Mouse (Mus musculus) E14TG2a.4 (cell line): ENCODE data around the gene Nr2e3.
A peak's percentile ranks its signal among the peaks of the same experiment; 100 is the strongest.

Experiments used
- H3K27me3 ChIP-seq: 2 replicates; pipeline ENCODE4 v1.6.1; 2014; ENCODE audit warnings: low read length, control low read depth; ENCODE audit not compliant: insufficient read depth
- H3K36me3 ChIP-seq: 2 replicates; pipeline ENCODE4 v1.6.1; 2014; ENCODE audit warnings: low read length, control low read depth; ENCODE audit not compliant: insufficient read depth
- H3K4me1 ChIP-seq: replicated peaks from 2 replicates; pipeline ENCODE4 v1.6.1; 2014; ENCODE audit warnings: low read depth, low read length, control low read depth
- H3K4me3 ChIP-seq: replicated peaks from 2 replicates; pipeline ENCODE4 v1.5.1; 2014; ENCODE audit warnings: mild to moderate bottlenecking, low read length
- H3K9me3 ChIP-seq: 2 replicates; pipeline ENCODE4 v1.6.1; 2014; ENCODE audit warnings: low read length, control low read depth
- CTCF ChIP-seq: conservative IDR thresholded peaks from 2 replicates; pipeline ENCODE4 v1.5.1; 2014; ENCODE audit warnings: low read length
- NANOG ChIP-seq: IDR thresholded peaks from 2 replicates; pipeline ENCODE4 v1.6.1; 2014; ENCODE audit warnings: borderline replicate concordance, low read length, mixed read lengths
- POU5F1 ChIP-seq: IDR thresholded peaks from 2 replicates; pipeline ENCODE4 v1.6.1; 2014; ENCODE audit warnings: low read length, borderline replicate concordance

Gene Nr2e3

GRCm38 (mm10) chr9:59948226-59948625 lies 12.2 kb downstream of the Nr2e3 start:
- peak overlapping the region; percentile 32; the same call in 1 of the 2 replicates for H3K4me3 ChIP-seq

GRCm38 (mm10) chr9:59947271-59947670 lies 13.2 kb downstream of the Nr2e3 start:
- TF ChIP-seq POU5F1 (no peak), CTCF (no peak), NANOG (no peak)
- Histone ChIP-seq H3K9me3 (no peaks in the 10 kb centered on the region), H3K4me1 (peaks cover 21% of the 10 kb centered on the region), H3K36me3 (no peaks in the 10 kb centered on the region), H3K4me3 (no peak overlapping the region), H3K27me3 (peaks cover 42% of the 10 kb centered on the region)

More at GRCm38 (mm10) chr9:59948226-59948625, 12.2 kb downstream of the Nr2e3 start:
- TF ChIP-seq CTCF, result no peak
- TF ChIP-seq POU5F1, result no peak
- TF ChIP-seq NANOG, result no peak
- H3K9me3 ChIP-seq, result no peaks in the 10 kb centered on the region
- H3K27me3 ChIP-seq, result peaks cover 42% of the 10 kb centered on the region
- no peaks in the 10 kb centered on the region for H3K36me3 ChIP-seq
- H3K4me1 ChIP-seq, result peaks cover 26% of the 10 kb centered on the region

- Histone ChIP-seq H3K9me3 (no peaks in the 10 kb centered on the region), H3K4me3 (no peak overlapping the region), H3K4me1 (peaks cover 29% of the 10 kb centered on the region), H3K27me3 (peaks cover 39% of the 10 kb centered on the region), H3K36me3 (no peaks in the 10 kb centered on the region)
- no peak for TF ChIP-seq NANOG
- no peak for TF ChIP-seq POU5F1
- TF ChIP-seq CTCF, result no peak
Observed at GRCm38 (mm10) chr9:59945241-59945640, 15.2 kb downstream of the Nr2e3 start.

- Histone ChIP-seq H3K4me1 (peaks cover 17% of the 10 kb centered on the region), H3K4me3 (no peak overlapping the region), H3K27me3 (peaks cover 28% of the 10 kb centered on the region), H3K36me3 (peaks cover 5% of the 10 kb centered on the region; the same call in 1 of the 2 replicates), H3K9me3 (peaks cover 11% of the 10 kb centered on the region)
- TF ChIP-seq CTCF (no peak), POU5F1 (no peak), NANOG (no peak)
Observed at GRCm38 (mm10) chr9:59943826-59944225, 16.6 kb downstream of the Nr2e3 start.

GRCm38 (mm10) chr9:59942501-59943085 lies 17.9 kb downstream of the Nr2e3 start:
- Histone ChIP-seq H3K4me1 (peaks cover 16% of the 10 kb centered on the region; the same call in 1 of the 2 replicates), H3K27me3 (peaks cover 21% of the 10 kb centered on the region), H3K9me3 (peaks cover 13% of the 10 kb centered on the region), H3K36me3 (peaks cover 5% of the 10 kb centered on the region; the same call in 1 of the 2 replicates), H3K4me3 (no peak overlapping the region)
- no peak for TF ChIP-seq NANOG
- TF ChIP-seq POU5F1, result no peak
- no peak for TF ChIP-seq CTCF

GRCm38 (mm10) chr9:59941885-59942350 lies 18.5 kb downstream of the Nr2e3 start:
- H3K4me3 ChIP-seq, result no peak overlapping the region
- H3K27me3 ChIP-seq, result 0 out of 2 replicates have a peak, but pooled peaks cover 15% of the 10 kb centered on the region
- H3K4me1 ChIP-seq, result peaks cover 23% of the 10 kb centered on the region
- TF ChIP-seq NANOG (no peak), CTCF (no peak), POU5F1 (no peak)
- peaks cover 5% of the 10 kb centered on the region; the same call in 1 of the 2 replicates for H3K36me3 ChIP-seq
- H3K9me3 ChIP-seq, result peaks cover 13% of the 10 kb centered on the region

GRCm38 (mm10) chr9:59940913-59941884 lies 19.3 kb downstream of the Nr2e3 start:
- Histone ChIP-seq H3K9me3 (peaks cover 13% of the 10 kb centered on the region), H3K36me3 (peaks cover 5% of the 10 kb centered on the region; the same call in 1 of the 2 replicates), H3K27me3 (0 out of 2 replicates have a peak, but pooled peaks cover 10% of the 10 kb centered on the region), H3K4me1 (peaks cover 30% of the 10 kb centered on the region), H3K4me3 (no peak overlapping the region)
- TF ChIP-seq POU5F1 (no peak), NANOG (no peak), CTCF (no peak)

- no peaks in the 10 kb centered on the region for H3K27me3 ChIP-seq
- H3K4me1 ChIP-seq, result peaks cover 38% of the 10 kb centered on the region
- TF ChIP-seq NANOG (no peak), POU5F1 (no peak), CTCF (no peak)
- peaks cover 13% of the 10 kb centered on the region for H3K9me3 ChIP-seq
- H3K4me3 ChIP-seq, result no peak overlapping the region
- peaks cover 5% of the 10 kb centered on the region; the same call in 1 of the 2 replicates for H3K36me3 ChIP-seq
Observed at GRCm38 (mm10) chr9:59939691-59940090, 20.8 kb downstream of the Nr2e3 start.
